Mouse (Mus musculus): ENCODE data around the gene Brap. TPM values are rescaled to one million over a fixed set of nuclear protein-coding genes. Genes with fewer than 3 reads are reported as not detected.

The Brap gene
- 97.5 TPM for polyA plus RNA-seq (2017; shearing (Covaris generic))

DNA sequence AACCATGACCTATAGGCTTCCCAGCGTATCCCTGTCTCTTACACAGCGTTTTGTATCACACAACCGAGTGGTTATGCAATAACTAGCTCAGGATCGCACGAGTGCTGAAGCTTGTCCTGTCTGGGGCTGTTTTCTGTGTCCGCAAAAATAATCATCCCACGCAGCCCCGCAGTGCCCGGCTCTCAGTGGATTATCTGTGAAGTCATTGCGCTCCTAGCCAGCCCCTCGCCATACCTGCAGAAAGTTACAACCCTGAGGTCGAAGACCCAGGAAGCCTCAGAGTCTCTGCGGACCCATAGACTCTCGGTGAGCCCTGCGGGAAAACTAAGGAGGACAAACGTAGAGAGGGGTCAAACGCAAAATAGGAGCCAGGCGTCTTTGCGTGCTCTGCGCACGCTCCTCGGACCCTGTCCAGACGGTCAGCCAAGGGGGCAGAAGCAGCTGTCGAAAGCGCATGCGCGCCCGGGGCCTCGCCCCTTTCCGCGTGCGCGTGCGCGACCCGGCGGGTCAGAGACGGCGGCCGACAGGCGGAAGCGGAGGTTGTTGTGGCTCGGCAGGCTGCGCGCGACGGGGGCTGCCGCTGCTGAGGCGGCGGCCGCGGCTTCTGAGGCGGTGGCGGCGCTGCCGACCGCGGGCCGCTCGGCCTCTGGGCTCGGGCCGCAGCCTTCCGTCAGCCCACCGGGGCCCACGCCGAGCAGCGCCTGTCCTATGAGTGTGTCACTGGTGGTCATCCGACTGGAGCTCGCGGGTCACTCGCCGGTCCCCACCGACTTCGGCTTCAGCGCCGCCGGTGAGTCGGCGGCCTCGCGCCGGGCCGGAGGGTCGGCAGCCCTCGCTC, at the start of gene Brap, which contains the start of gene Acad10:
Brap (plus strand) TSS at position 505 of the 838 bp plus-strand sequence.
Acad10 (minus strand) TSS at position 456 of the 838 bp plus-strand sequence.

DNA sequence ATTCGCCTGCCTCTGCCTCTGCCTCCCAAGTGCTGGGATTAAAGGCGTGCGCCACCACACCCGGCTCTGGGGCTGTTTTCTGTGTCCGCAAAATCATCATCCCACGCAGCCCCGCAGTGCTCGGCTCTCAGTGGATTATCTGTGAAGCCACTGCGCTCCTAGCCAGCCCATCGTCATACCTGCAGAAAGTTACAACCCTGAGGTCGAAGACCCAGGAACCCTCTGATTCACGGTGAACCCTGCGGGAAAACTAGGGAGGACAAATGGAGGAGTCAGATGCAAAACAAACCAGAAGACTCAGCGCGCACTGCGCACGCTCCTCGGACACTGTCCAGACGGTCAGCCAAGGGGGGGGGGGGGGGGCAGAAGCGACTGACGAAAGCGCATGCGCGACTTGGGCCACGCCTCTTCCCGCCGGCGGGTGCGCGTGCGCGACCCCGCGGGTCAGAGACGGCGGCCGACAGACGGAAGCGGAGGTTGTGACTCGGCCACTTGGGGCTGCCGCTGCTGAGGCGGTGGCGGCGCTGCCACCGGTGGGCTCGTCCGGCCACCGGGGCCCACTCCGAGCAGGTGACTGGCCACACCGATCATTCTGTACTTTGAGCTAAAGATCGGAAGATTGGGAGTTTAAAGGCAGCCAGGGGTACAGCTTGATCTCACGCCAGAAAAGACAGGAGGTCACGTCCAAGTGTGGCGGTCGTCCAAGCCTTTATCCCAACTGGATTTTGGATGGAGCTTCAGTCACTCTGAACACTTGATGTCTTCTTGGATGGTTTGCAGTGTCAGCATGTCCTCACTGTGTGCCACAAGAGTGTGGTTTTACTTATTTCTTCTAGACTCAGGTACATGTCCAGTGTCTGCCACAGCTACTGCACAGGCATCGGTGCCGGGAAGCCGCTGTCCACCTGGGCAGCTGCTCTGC, 41.5 kb upstream of the Brap start, which contains the start of gene Acad12:
Acad12 (minus strand) TSS at position 347 of the 922 bp plus-strand sequence.

DNA sequence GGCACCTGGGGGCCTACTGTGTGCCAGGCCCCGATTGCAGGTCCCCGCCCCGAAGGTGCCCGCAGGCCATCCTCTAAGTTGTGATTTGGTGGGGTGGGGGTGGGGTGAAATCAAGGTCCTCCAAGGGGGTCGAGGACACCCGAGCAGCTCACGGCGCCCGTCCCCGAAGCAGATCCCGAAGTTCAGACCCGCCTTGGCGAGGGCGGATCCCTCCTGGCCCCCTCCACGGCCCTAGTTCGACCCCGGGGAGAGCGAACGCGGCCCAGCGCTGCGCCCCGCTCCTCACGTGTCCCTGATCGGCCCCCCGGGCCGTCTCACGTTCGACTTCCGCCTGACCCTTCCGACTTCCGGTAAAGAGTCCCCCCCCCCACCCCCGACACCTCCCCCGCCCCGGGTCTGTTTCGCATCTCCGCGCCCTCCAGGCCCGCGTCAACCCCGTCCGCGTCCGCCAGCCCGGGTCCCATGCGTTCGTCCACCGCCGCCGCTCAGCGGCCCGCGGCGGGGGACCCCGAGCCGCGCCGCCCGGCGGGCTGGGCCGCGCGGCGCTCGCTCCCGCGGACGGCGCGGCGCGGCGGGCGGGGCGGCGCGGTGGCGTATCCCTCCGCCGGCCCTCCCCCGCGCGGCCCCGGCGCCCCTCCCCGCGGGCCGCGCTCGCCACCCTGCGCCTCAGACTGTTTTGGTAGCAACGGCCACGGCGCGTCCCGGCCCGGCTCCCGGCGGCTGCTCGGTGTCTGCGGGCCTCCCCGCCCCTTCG, 51.0 kb downstream of the Brap start, which contains the start of gene Atxn2:
Atxn2 (plus strand) TSS at position 164 of the 754 bp plus-strand sequence.

Other genes with a start within 250 kb of the Brap start
- gene Tmem116, start 208.7 kb upstream of the Brap start, polyA plus RNA-seq (2017; shearing (Covaris generic)), result 1.2 TPM
- 44.4 TPM for gene Erp29, start 208.1 kb upstream of the Brap start, polyA plus RNA-seq (2017; shearing (Covaris generic))
- gene Adam1b, start 157.1 kb upstream of the Brap start, polyA plus RNA-seq (2017; shearing (Covaris generic)), result not detected
- gene Adam1a, start 115.1 kb upstream of the Brap start, polyA plus RNA-seq (2017; shearing (Covaris generic)), result 0.30 TPM
- gene Gm42878, start 115.1 kb upstream of the Brap start, polyA plus RNA-seq (2017; shearing (Covaris generic)), result 0.35 TPM
- gene Mapkapk5, start 114.7 kb upstream of the Brap start, polyA plus RNA-seq (2017; shearing (Covaris generic)), result 55.5 TPM
- 7.1 TPM for gene Aldh2, start 66.7 kb upstream of the Brap start, polyA plus RNA-seq (2017; shearing (Covaris generic))
- gene Acad12, start 41.6 kb upstream of the Brap start, polyA plus RNA-seq (2017; shearing (Covaris generic)), result 0.52 TPM
- 9.5 TPM for gene Acad10, start within 50 bp of the Brap start, polyA plus RNA-seq (2017; shearing (Covaris generic))
- gene Atxn2, start 50.8 kb downstream of the Brap start, polyA plus RNA-seq (2017; shearing (Covaris generic)), result 44.4 TPM
- gene Sh2b3, start 177.1 kb downstream of the Brap start, polyA plus RNA-seq (2017; shearing (Covaris generic)), result 46.0 TPM
- gene Pheta1, start 188.4 kb downstream of the Brap start, polyA plus RNA-seq (2017; shearing (Covaris generic)), result 6.7 TPM

Data from effector memory CD4-positive, alpha-beta T cell, adult 5 months (primary cell).